Mouse (Mus musculus) intestine, embryonic 14.5 days (tissue): ENCODE results near the gene 2610008E11Rik. TPM values are rescaled to one million over a fixed set of nuclear protein-coding genes. Genes with fewer than 3 reads are reported as not detected.
"Not testable (repeated sequence)": the region's sequence is repeated elsewhere in the genome, so short reads cannot be mapped to it uniquely, and the experiment has no call there.

Source experiments
- ATAC-seq: fragments of 200-750 bp; cut with Nextera tagmentation; replicated peaks from 2 replicates; pipeline ENCODE4 v1.8.0; 2017; ENCODE audit warnings: low read depth, moderate number of reproducible peaks, moderate TSS enrichment, moderate library complexity; ENCODE audit not compliant: low FRiP score, low TSS enrichment
- DNase-seq: peaks from one replicate; pipeline ENCODE4 v3.0.0-alpha.2; 2018; ENCODE audit warnings: low spot score
- H3K27ac ChIP-seq: fragments of 300-500 bp; sonication (generic); 2 replicates; pipeline ENCODE4 v1.5.1; 2014; ENCODE audit warnings: low read depth, mild to moderate bottlenecking, control low read depth
- H3K27me3 ChIP-seq: fragments of 300-500 bp; sonication (generic); replicated peaks from 2 replicates; pipeline ENCODE4 v1.6.1; 2014; ENCODE audit warnings: low read length, control low read depth; ENCODE audit not compliant: control insufficient read depth, insufficient read depth
- H3K36me3 ChIP-seq: fragments of 300-500 bp; sonication (generic); 2 replicates; pipeline ENCODE4 v1.6.1; 2014; ENCODE audit warnings: low read length, control low read depth; ENCODE audit not compliant: control insufficient read depth, insufficient read depth
- H3K4me1 ChIP-seq: fragments of 300-500 bp; sonication (generic); replicated peaks from 2 replicates; pipeline ENCODE4 v1.6.1; 2014; ENCODE audit warnings: low read length, control low read depth, mixed read lengths; ENCODE audit not compliant: control insufficient read depth, insufficient read depth
- H3K4me2 ChIP-seq: fragments of 300-500 bp; sonication (generic); 2 replicates; pipeline ENCODE4 v1.6.1; 2014; ENCODE audit warnings: low read length
- H3K4me3 ChIP-seq: fragments of 300-500 bp; sonication (generic); 2 replicates; pipeline ENCODE4 v1.5.1; 2014; ENCODE audit warnings: low read depth, low read length, control low read depth, mixed read lengths
- H3K9ac ChIP-seq: fragments of 300-500 bp; sonication (generic); 2 replicates; pipeline ENCODE4 v1.6.1; 2014; ENCODE audit warnings: mild to moderate bottlenecking, low read length
- H3K9me3 ChIP-seq: fragments of 300-500 bp; sonication (generic); 2 replicates; pipeline ENCODE4 v1.6.1; 2016; ENCODE audit warnings: low read length, control low read depth; ENCODE audit not compliant: control insufficient read depth
- WGBS: fragments of 180-500 bp; shearing (Covaris S2); extraction: QIAGEN DNeasy Blood & Tissue Kit; methylation state at CpG from one replicate; pipeline ENCODE4 v1.1.7; 2014; 5-methylcytosine and 5-hydroxymethylcytosine counted together
- polyA plus RNA-seq: library from polyadenylated mRNA; unstranded; fragments of >200 nt; fragmentation: Nextera tagmentation; extraction: Ambion mirVana; gene quantifications from 2 replicates; pipeline ENCODE4 v1.2.1, GENCODE M21; 2014

Gene 2610008E11Rik
- polyA plus RNA-seq, 1 experiment from 2014 or later, result 27.2 TPM

DNA sequence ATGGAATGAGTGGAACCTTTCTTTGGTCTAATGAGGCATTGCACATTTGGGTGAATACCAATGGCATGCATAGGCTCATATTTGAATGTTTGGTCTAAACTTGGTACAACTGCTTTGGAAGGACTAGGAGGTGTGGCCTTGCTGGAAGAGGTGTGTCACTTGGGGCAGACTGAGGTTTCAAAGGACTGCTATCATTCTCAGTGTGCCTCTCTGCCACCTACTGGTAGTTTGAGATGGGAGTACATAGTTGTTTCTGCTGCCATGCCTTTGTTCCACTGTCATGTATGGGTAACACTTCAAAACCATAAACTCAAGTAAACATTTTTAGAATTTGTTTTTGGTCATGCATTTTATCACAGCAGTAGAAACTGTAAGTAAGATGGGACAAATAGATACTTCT, 5.7 kb downstream of the 2610008E11Rik start:
- Histone ChIP-seq H3K9me3 (no peaks in the 10 kb centered on the region), H3K4me3 (no peak overlapping the region), H3K4me2 (no peak overlapping the region), H3K4me1 (peaks cover 7% of the 10 kb centered on the region), H3K36me3 (peaks cover 73% of the 10 kb centered on the region), H3K27ac (no peak overlapping the region), H3K27me3 (no peaks in the 10 kb centered on the region), H3K9ac (no peak overlapping the region)
- ATAC-seq (no peak), DNase-seq (no peak)

DNA sequence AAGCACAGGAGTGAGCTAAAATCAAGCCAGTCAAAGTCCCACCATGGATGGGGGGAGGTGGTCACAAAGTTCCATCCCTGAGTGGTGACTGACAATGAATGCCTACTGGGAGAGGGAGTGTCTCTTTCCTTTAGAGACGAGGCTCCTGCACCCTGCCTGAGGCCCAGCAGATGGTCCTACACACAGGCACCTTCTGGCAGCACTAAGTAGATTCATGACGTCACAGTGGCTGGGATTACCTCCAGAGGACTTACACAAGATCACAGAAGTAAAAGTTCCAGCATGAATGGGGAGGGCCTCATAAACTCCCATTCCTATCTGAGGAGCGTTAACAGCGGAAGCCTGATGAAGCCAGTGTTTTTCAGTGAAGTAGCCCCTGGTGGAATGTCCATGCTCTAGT, 8.4 kb downstream of the 2610008E11Rik start:
- H3K4me2 ChIP-seq, result no peak overlapping the region
- no peak overlapping the region for H3K4me3 ChIP-seq
- ATAC-seq, result no peak
- no peak overlapping the region for H3K9ac ChIP-seq
- H3K4me1 ChIP-seq, result no peaks in the 10 kb centered on the region
- H3K9me3 ChIP-seq, result no peaks in the 10 kb centered on the region
- WGBS, result 86% methylated on average over 4 of the region's 4 CpGs
- no peaks in the 10 kb centered on the region for H3K27me3 ChIP-seq
- DNase-seq, result no peak
- H3K36me3 ChIP-seq, result peaks cover 74% of the 10 kb centered on the region
- no peak overlapping the region for H3K27ac ChIP-seq

DNA sequence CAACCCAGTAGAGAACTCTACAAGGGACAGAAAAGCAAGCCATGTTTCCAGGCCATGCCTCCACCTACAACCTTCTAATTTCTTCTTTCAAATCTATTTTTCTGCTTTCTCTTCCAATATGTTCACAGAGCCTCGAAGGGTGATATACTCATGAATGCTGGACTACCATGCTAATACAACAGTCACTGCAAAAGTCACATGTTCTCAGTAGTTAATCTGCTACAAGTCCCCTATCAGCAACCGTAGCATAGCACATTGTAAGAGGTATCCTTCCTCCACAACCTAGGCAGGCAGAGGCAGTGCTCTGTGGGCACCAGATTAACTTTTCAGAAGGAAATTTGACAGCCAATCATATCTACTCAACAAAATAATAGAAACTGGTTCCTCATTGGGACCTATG, 10.8 kb downstream of the 2610008E11Rik start:
- Histone ChIP-seq H3K4me1 (no peaks in the 10 kb centered on the region), H3K4me2 (no peak overlapping the region), H3K9ac (no peak overlapping the region), H3K27ac (no peak overlapping the region), H3K36me3 (peaks cover 51% of the 10 kb centered on the region), H3K9me3 (no peaks in the 10 kb centered on the region), H3K4me3 (no peak overlapping the region), H3K27me3 (no peaks in the 10 kb centered on the region)
- ATAC-seq (no peak), DNase-seq (no peak)
- WGBS, result 97% methylated on average over 2 of the region's 2 CpGs

DNA sequence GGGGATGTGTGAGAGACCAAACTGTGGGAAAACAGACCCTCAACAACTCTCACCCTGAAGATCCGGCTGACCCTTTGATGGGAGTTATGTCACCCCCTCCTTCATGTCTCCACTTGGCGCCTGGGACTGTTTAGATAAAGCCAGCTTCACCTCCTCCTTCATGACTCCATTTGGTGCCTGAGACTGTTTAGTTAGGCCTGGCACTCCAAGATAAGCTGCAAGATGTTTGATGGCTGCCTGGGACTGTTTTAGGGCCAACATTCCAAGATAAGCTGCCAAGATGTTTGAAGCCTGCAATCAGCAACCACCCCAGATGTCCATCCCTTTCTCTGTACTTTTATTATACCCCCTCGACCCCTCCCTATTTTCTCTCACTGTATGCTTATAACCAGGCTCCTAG, 40.0 kb downstream of the 2610008E11Rik start:
- WGBS, result 60% methylated on average over 3 of the region's 3 CpGs
- H3K27ac ChIP-seq, H3K4me3 ChIP-seq, DNase-seq, H3K4me2 ChIP-seq, H3K36me3 ChIP-seq, H3K27me3 ChIP-seq, H3K9ac ChIP-seq, ATAC-seq, H3K4me1 ChIP-seq: not testable (repeated sequence)
- peaks cover 11% of the 10 kb centered on the region for H3K9me3 ChIP-seq

DNA sequence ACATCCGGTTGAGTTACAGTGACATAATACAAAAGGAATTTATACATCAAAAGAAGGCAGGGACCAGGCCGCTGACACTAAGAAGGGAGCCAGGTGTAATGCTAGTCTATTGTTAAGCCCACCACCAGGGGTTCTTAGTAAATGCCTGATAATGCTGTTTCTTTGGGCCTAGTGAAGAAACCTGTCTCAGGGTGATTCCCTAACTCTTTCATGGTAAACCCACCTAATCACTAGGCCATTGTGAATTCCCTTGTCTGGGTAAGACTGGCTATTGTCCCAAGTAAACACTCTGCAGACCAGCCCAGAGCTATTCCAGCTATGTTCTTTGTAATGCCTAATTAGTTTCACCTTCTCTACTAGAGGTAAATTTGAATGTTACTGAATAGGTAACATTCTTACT, 54.9 kb downstream of the 2610008E11Rik start:
- not testable (repeated sequence) for H3K4me1 ChIP-seq, H3K27ac ChIP-seq, H3K9ac ChIP-seq, DNase-seq, H3K4me3 ChIP-seq, H3K27me3 ChIP-seq, H3K36me3 ChIP-seq, H3K9me3 ChIP-seq, ATAC-seq, H3K4me2 ChIP-seq
- WGBS, result 87% methylated on average over 2 of the region's 2 CpGs

DNA sequence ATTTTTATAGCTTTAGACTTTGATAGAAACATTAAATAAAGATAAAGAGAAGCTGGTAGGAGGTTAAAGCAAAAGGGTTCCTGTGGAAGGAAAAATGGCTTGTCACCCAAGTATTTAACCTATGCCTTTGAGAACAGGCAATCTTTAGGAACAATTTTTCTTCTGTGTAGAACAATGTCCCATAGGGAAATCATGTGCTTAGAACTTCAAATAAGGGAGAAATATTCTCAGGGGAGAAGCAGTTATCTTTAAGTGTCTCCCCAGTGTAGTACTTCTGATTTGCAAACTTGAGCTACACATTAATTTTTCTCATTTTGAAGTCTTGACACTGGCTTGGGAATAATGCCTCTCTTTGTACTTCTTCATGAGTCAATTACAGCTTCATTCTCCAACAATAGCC, 69.0 kb downstream of the 2610008E11Rik start, which contains the start of gene Olfr57:
Gene Olfr57, plus strand, starts transcription at position 301 of the 400 bp plus-strand sequence.
- ATAC-seq (no peak), DNase-seq (no peak)
- Histone ChIP-seq H3K4me2 (no peak within 1 kb of the TSS), H3K27me3 (no peaks in the 10 kb centered on the region), H3K27ac (no peak within 1 kb of the TSS), H3K4me1 (no peaks in the 10 kb centered on the region), H3K9me3 (no peaks in the 10 kb centered on the region), H3K36me3 (no peaks in the 10 kb centered on the region), H3K9ac (no peak within 1 kb of the TSS), H3K4me3 (no peak within 1 kb of the TSS)

Other genes starting within 250 kb of the 2610008E11Rik start
- gene Olfr1356, start 245.4 kb downstream of the 2610008E11Rik start, polyA plus RNA-seq, result not detected in 2 replicates
- not detected in 2 replicates for gene Olfr1355, start 222.1 kb downstream of the 2610008E11Rik start, polyA plus RNA-seq
- gene Olfr1354, start 184.4 kb downstream of the 2610008E11Rik start, polyA plus RNA-seq, result not detected in 2 replicates
- gene Olfr8, start 147.0 kb downstream of the 2610008E11Rik start, polyA plus RNA-seq, result not detected in 2 replicates
- gene Olfr1353, start 134.3 kb downstream of the 2610008E11Rik start, polyA plus RNA-seq, result not detected in 2 replicates
- gene Olfr1352, start 116.5 kb downstream of the 2610008E11Rik start, polyA plus RNA-seq, result not detected in 2 replicates
- gene Olfr1351, start 85.1 kb downstream of the 2610008E11Rik start, polyA plus RNA-seq, result not detected in 2 replicates
- not detected in 2 replicates for gene Olfr57, start 68.9 kb downstream of the 2610008E11Rik start, polyA plus RNA-seq
- not detected in 2 replicates for gene Vmn2r80, start 51.2 kb upstream of the 2610008E11Rik start, polyA plus RNA-seq
- not detected in 2 replicates for gene Vmn2r81, start 150.1 kb upstream of the 2610008E11Rik start, polyA plus RNA-seq